Mouse (Mus musculus): ENCODE measurements around the gene Tmem88b.

- no peak for TF ChIP-seq CTCF (IDR thresholded peaks at IDR 0.05)
- no peak for TF ChIP-seq POLR2A (IDR thresholded peaks at IDR 0.05; ENCODE audit: insufficient read depth, low read depth, low read length)
Observed at GRCm38 (mm10) chr4:155746575-155747490, 38.8 kb downstream of the Tmem88b start.
